Mouse (Mus musculus): Measurements from ENCODE around the gene Szrd1.

Szrd1 gene

GRCm38 (mm10) chr4:141066709-141067515 is 72.7 kb downstream of the Szrd1 start:
- peak; percentile 94 for DNase-seq (ENCODE audit: low spot score)

GRCm38 (mm10) chr4:141065123-141065522 is 74.5 kb downstream of the Szrd1 start:
- DNase-seq (ENCODE audit: low spot score), result peak; percentile 98

DNA sequence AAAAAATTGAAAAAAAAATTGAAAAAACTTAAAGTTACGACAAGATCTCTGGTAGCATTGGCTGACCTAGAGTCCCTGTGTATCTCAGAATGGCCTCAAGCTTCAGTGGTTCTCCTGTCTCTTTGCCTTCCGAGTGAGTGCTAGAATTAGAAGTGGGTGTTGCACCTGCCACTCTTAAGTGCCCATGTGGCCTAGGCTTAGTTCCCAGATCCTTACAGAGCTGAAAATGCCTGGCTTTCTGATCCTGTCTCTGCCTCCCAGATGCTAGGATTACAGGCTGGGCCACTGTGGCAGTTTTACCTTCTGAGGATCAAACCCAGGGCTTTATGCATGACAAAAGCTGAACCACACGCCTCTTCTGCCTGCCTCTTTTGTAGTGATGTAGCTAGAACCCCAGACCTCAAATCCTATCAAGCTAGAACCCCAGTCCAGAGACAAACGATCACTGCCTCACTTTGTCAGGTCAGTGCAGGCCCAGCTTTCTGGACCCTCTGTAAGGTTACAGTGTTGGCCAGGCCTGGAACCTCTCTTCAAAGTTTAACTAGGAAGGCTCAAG is 75.4 kb downstream of the Szrd1 start:
- no peak for DNase-seq (ENCODE audit: low spot score)
